Mouse (Mus musculus) forebrain, embryonic 11.5 days (tissue): Measurements from ENCODE around the gene Stx6. TPM values are rescaled to one million over a fixed set of nuclear protein-coding genes. Genes with fewer than 3 reads are reported as not detected.

ENCODE experiments used
- ATAC-seq: fragments of 200-750 bp; cut with Nextera tagmentation; replicated peaks from 2 replicates; pipeline ENCODE4 v1.8.0; 2017; ENCODE audit warnings: moderate TSS enrichment; ENCODE audit not compliant: low FRiP score
- DNase-seq: peaks from one replicate; pipeline ENCODE4 v3.0.0-alpha.2; 2017; ENCODE audit warnings: low spot score
- H3K27ac ChIP-seq: fragments of 300-500 bp; sonication (generic); 2 replicates; pipeline ENCODE4 v1.5.1; 2014; ENCODE audit warnings: low read depth, low read length
- H3K27me3 ChIP-seq: fragments of 300-500 bp; sonication (generic); 2 replicates; pipeline ENCODE4 v1.6.1; 2014; ENCODE audit warnings: mild to moderate bottlenecking, low read length, mixed read lengths; ENCODE audit not compliant: control insufficient read depth, insufficient read depth
- H3K36me3 ChIP-seq: fragments of 300-500 bp; sonication (generic); 2 replicates; pipeline ENCODE4 v1.6.1; 2014; ENCODE audit warnings: mild to moderate bottlenecking, low read length, moderate library complexity, mixed read lengths; ENCODE audit not compliant: control insufficient read depth, insufficient read depth
- H3K4me1 ChIP-seq: fragments of 300-500 bp; sonication (generic); replicated peaks from 2 replicates; pipeline ENCODE4 v1.6.1; 2014; ENCODE audit warnings: low read length, mixed read lengths; ENCODE audit not compliant: control insufficient read depth, insufficient read depth
- H3K4me2 ChIP-seq: fragments of 300-500 bp; sonication (generic); 2 replicates; pipeline ENCODE4 v1.6.1; 2014; ENCODE audit warnings: low read depth, mild to moderate bottlenecking, low read length, moderate library complexity, mixed read lengths; ENCODE audit not compliant: severe bottlenecking
- H3K4me3 ChIP-seq: fragments of 300-500 bp; sonication (generic); 2 replicates; pipeline ENCODE4 v1.5.1; 2014; ENCODE audit warnings: low read depth, low read length
- H3K9ac ChIP-seq: fragments of 300-500 bp; sonication (generic); 2 replicates; pipeline ENCODE4 v1.6.1; 2014; ENCODE audit warnings: low read length
- H3K9me3 ChIP-seq: fragments of 300-500 bp; sonication (generic); 2 replicates; pipeline ENCODE4 v1.6.1; 2016; ENCODE audit warnings: low read length, mixed read lengths; ENCODE audit not compliant: control insufficient read depth
- WGBS: fragments of 180-500 bp; shearing (Covaris S2); extraction: QIAGEN DNeasy Blood & Tissue Kit; methylation state at CpG from one replicate; pipeline ENCODE4 v1.1.7; 2014; 5-methylcytosine and 5-hydroxymethylcytosine counted together
- polyA plus RNA-seq: library from polyadenylated mRNA; unstranded; fragments of >200 nt; fragmentation: Nextera tagmentation; extraction: Ambion mirVana; gene quantifications from 2 replicates; pipeline ENCODE4 v1.2.1, GENCODE M21; 2014

The Stx6 gene
- polyA plus RNA-seq, 1 experiment from 2014 or later = 102 TPM

DNA sequence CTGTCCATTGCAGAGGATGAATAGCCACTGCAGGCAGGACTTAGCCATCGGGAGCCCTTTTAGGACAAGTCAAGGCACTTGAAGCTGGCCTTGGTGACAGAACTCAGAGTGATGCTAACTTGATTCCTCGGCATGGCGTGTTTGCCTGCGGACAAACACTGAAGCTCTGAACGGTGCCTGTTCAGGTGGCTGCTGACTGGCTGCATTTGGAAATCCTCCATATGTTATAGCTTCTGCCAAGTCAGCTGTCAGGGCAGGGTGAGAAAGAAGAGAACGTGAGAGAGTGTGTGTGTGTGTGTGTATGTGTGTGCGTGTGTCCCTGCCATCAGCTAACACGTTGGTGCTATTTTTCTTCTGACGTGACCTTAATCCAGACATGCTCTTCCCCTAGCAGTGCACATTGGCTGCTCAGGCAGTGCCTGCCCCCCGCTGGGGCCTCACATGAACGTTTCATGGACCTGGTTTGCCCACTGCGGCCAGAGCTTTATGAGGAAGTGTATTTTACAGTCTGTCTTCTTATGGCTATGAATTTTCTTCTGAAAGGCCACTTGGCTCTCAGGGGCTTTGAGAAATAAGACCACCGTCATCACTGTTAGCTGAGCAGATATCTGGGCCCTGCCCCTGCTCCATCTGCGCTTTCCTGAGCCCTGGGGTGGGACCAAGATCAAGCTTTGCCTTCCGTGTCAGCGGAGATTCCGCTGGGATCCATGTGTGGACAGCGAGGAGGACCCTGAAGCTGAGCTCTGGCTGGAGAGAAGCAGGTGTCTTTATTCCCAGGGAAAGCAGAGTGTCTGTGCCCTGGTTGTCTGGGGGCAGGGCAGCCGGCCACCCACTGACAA, 47.5 kb downstream of the Stx6 start:
- 78% methylated on average over 19 of the region's 19 CpGs for WGBS
- Histone ChIP-seq H3K4me3 (no peak overlapping the region), H3K4me2 (no peak overlapping the region), H3K36me3 (peaks cover 3% of the 10 kb centered on the region; the same call in 1 of the 2 replicates), H3K27ac (no peak overlapping the region), H3K9ac (no peak overlapping the region), H3K9me3 (no peaks in the 10 kb centered on the region), H3K27me3 (no peaks in the 10 kb centered on the region), H3K4me1 (peaks cover 9% of the 10 kb centered on the region; the same call in 1 of the 2 replicates)
- ATAC-seq (no peak), DNase-seq (peak; percentile 45)

DNA sequence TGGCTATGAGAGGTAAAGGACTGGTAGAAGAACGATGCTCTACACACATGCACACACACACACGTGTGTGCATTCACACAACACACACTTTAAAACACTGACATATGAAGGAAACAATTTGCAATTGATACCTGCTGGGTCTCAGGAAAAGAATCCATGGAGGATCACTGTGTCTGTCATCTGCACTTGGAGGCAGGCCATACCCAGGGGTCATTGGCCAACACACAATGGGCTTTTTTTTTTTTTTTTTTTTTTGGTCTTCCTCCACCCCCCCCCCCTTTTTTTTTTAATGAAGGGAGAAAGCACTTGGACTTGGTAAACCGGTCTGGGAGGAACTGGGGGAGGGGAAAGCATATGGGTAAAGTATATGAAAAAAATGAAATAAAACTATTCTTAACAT, 49.3 kb downstream of the Stx6 start:
- H3K36me3 ChIP-seq = no peaks in the 10 kb centered on the region
- H3K4me1 ChIP-seq = peaks cover 17% of the 10 kb centered on the region
- H3K9me3 ChIP-seq = no peaks in the 10 kb centered on the region
- H3K4me2 ChIP-seq = no peak overlapping the region
- no peaks in the 10 kb centered on the region for H3K27me3 ChIP-seq
- H3K9ac ChIP-seq = no peak overlapping the region
- DNase-seq (peak; percentile 27), ATAC-seq (no peak)
- no peak overlapping the region for H3K4me3 ChIP-seq
- 86% methylated on average over 3 of the region's 3 CpGs for WGBS
- no peak overlapping the region for H3K27ac ChIP-seq

DNA sequence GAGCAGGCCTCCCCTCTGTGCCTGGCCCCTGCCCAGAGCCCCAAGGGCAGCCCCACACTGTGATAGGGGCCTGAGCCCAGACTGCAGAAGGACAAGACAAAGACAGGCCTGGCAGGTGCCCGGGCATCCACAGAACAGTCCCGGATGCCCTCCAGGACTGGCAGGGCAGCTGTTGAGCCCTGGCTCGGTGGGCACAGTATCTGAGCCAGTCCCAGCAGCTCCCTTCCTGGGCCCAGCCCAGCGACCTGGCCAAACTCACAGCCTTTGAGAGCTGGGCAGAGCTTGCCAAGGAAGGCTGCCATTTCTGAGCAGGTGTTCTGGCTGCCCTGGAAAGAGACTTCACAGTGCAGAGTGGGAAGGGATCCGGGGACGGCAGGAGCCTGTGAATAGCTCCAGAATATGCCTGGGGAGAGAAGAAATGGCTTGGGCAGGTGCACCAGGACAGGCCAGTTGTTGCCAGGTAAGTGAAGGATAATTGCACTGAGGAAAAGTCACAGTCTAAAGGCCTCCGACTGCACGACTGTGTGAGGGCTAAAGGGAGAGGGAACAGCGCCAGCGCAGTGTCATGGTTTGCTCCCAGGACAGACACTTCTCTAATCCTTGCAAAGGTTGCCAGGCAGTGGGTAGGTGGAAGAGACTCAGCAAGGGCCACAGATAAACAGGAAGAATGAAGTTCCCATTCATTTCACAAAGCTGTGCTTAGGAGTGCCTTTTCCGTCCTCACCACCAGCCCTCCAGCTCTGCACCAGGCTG, 51.7 kb downstream of the Stx6 start:
- H3K9me3 ChIP-seq = no peaks in the 10 kb centered on the region
- no peaks in the 10 kb centered on the region for H3K36me3 ChIP-seq
- no peak overlapping the region for H3K9ac ChIP-seq
- ATAC-seq = no peak
- H3K27ac ChIP-seq = no peak overlapping the region
- H3K4me2 ChIP-seq = no peak overlapping the region
- H3K4me1 ChIP-seq = peaks cover 17% of the 10 kb centered on the region
- DNase-seq = no peak
- 70% methylated on average over 11 of the region's 11 CpGs for WGBS
- no peaks in the 10 kb centered on the region for H3K27me3 ChIP-seq
- no peak overlapping the region for H3K4me3 ChIP-seq

DNA sequence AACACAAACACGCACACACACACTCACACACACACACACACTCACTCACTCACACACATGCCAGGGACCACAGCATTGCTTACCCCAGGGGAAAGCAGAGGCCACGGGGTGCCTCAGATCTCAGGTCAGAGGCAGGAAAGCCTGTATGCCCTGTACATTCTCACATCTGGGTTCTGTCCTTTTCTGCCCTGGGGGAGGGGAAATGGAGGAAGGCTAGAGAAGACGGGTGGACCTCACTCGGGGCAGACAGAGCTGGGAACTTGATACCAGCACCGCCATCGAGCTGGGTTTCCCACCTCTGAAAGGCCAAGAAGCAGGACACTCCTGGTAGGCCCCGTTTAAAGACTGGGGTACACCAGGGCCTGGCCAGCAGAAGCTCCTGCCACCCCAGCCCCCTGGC, 52.5 kb downstream of the Stx6 start:
- 62% methylated on average over 7 of the region's 7 CpGs for whole genome bisulfite sequencing
- peaks cover 17% of the 10 kb centered on the region for H3K4me1 ChIP-seq
- H3K9ac ChIP-seq = no peak overlapping the region

DNA sequence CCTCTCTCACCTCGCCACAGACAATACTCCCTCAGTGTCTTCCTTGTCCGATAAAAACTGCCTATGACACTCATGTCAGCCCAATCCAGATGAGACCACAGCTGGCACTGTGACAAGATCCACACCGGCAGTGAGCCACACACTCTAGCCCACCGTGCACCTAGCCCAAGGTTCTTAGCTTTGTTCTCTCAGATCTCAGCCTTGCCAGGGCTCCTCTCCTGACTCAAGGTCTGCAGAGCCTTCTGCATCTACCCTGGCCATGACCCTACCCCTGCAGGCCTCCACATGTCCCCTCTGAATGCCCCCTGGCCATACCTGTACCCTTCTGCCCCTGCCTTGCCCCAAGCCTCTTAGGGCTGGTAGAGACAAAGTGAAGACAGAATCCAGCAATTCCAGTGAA, 53.6 kb downstream of the Stx6 start:
- Histone ChIP-seq H3K4me3 (no peak overlapping the region), H3K27me3 (no peaks in the 10 kb centered on the region), H3K36me3 (no peaks in the 10 kb centered on the region), H3K27ac (peak overlapping the region; percentile 25; the same call in 1 of the 2 replicates), H3K9ac (peak overlapping the region; percentile 21), H3K4me1 (peaks cover 17% of the 10 kb centered on the region), H3K9me3 (no peaks in the 10 kb centered on the region), H3K4me2 (no peak overlapping the region)
- no peak for DNase-seq
- peak; percentile 16; the same call in 1 of the 2 replicates for ATAC-seq
- 58% methylated on average over 4 of the region's 4 CpGs for WGBS

More for the DNA sequence above, 52.5 kb downstream of the Stx6 start:
- DNase-seq (no peak), ATAC-seq (no peak)
- no peaks in the 10 kb centered on the region for H3K36me3 ChIP-seq
- H3K9me3 ChIP-seq = no peaks in the 10 kb centered on the region
- no peak overlapping the region for H3K4me3 ChIP-seq
- H3K27ac ChIP-seq = no peak overlapping the region
- no peak overlapping the region for H3K4me2 ChIP-seq
- no peaks in the 10 kb centered on the region for H3K27me3 ChIP-seq

DNA sequence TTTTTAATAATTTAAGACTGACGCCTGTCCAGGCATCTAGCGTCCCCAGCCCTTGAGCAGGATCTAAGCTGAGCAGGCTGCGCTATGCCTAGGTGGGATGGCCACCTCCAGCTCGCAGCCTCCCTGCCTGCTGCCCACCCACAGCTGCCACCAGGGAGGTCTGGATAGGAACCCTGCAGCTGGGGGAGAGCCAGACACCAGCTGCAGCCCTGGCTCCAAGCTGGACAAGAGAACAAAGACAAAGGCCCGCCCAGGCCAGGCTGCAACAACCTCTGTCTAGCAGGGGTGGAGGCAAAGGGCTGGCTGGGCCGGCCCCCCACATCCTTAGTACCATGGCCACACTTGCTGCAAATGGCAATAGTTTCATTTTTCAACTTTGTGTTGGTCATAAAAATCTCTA, 54.0 kb downstream of the Stx6 start:
- peak overlapping the region; percentile 25 for H3K27ac ChIP-seq
- no peak overlapping the region for H3K4me3 ChIP-seq
- peak overlapping the region; percentile 21 for H3K9ac ChIP-seq
- WGBS = 7% methylated on average over 6 of the region's 6 CpGs
- H3K4me2 ChIP-seq = no peak overlapping the region
- H3K27me3 ChIP-seq = no peaks in the 10 kb centered on the region
- DNase-seq = peak; percentile 81
- H3K36me3 ChIP-seq = no peaks in the 10 kb centered on the region
- H3K9me3 ChIP-seq = no peaks in the 10 kb centered on the region
- peak; percentile 73 for ATAC-seq
- peaks cover 17% of the 10 kb centered on the region for H3K4me1 ChIP-seq

DNA sequence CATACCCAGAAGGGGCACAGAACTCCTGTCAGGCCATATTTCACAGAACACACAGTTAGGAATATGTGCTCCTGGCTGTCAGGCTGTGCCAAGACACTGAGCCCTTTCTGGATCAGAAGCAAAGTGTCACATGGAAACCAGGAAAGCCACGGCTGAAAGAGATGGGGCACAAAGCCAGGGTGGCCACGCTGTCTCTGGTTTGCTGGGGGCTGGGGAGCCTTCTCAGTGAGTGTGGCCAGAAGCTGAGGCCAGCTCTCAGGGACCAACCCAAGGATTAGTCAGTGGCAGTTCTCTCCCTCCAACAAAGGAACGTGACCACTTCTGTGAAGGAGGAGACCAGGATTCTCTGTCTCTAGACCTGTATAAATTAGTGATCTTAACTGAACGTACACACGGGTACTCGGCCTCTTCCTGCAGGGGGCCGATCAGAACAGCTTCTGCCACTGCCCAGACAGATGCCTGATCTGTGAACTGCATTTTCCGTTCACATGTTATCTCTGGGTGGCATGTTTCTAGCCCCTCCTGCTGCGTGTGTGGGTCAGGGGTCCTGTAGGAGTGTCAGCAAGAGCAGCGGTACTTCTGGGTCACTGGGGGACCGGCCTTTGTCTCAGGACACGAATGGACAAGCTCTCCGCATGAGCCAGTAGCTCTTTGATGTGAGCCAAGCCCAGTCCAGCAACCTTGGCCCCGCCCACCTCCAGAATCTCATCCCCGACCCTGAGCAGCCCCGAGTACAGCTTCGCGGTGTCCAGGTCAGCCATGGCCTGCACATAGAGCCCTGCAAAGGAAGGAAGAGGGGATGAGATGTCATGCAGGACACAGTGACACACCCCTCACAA, 54.6 kb downstream of the Stx6 start:
- Histone ChIP-seq H3K27me3 (no peaks in the 10 kb centered on the region), H3K4me2 (no peak overlapping the region), H3K27ac (peak overlapping the region; percentile 25), H3K9me3 (no peaks in the 10 kb centered on the region), H3K9ac (peak overlapping the region; percentile 21), H3K4me3 (no peak overlapping the region), H3K4me1 (peaks cover 17% of the 10 kb centered on the region), H3K36me3 (no peaks in the 10 kb centered on the region)
- WGBS = 10% methylated on average over 18 of the region's 18 CpGs
- DNase-seq (no peak), ATAC-seq (peak; percentile 36)

DNA sequence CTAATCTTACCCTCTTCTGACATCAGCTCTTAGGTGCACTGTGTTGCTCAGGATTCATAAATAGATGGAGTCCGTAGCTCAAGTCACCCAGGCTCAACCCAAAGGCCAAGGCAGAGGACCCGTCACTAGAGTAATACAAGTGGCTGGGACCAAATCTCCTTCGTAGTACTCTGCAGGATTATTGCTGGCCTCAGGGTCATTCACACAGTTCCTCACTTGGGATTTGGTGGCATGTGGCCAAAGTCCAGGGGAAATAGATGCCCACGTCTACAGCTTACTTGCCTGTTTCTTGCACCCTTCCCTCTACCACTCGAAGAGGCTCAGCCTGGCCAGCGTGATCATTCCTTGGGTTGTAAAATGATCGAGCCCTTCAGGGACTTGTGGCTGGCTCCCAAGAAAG, 55.4 kb downstream of the Stx6 start:
- DNase-seq (no peak), ATAC-seq (no peak)
- Histone ChIP-seq H3K36me3 (no peaks in the 10 kb centered on the region), H3K27me3 (no peaks in the 10 kb centered on the region), H3K9me3 (no peaks in the 10 kb centered on the region), H3K9ac (no peak overlapping the region), H3K4me1 (peaks cover 17% of the 10 kb centered on the region), H3K4me2 (no peak overlapping the region), H3K27ac (no peak overlapping the region), H3K4me3 (no peak overlapping the region)
- WGBS = 83% methylated on average over 7 of the region's 7 CpGs
